Mouse (Mus musculus) gastrocnemius, postnatal 25 days (tissue): ENCODE results near the gene Uqcc2. TPM values are rescaled to one million over a fixed set of nuclear protein-coding genes. Genes with fewer than 3 reads are reported as not detected.

Source experiments
- DNase-seq: peaks from one replicate; pipeline ENCODE4 v3.0.0; 2022
- microRNA-seq, 2 experiments: library from miRNA; unstranded; fragments of <30 nt; microRNA quantifications; one replicate each; pipeline ENCODE4 v1.2.0; 2021; ENCODE audit warnings: borderline replicate concordance in 2 of 2
- total RNA-seq, 2 experiments: library from RNA; stranded (reverse); gene quantifications; 1 replicate in 1 of 2; 2 replicates in 1 of 2; pipeline ENCODE4 v1.2.3; 2021

Uqcc2 gene
- total RNA-seq, 2 experiments from 2014 or later: 356 to 366 TPM

GRCm38 (mm10) chr17:27074849-27075745, 58.6 kb downstream of the Uqcc2 start:
- DNase-seq: no peak

GRCm38 (mm10) chr17:27074236-27074635, 59.5 kb downstream of the Uqcc2 start:
- DNase-seq: no peak

- DNase-seq: no peak
Measured at GRCm38 (mm10) chr17:27073778-27074177, 59.9 kb downstream of the Uqcc2 start.

- no peak for DNase-seq
Measured at GRCm38 (mm10) chr17:27073126-27073525, 60.6 kb downstream of the Uqcc2 start.

Small RNA genes lying within 50 kb of the gene (microRNA-seq; reads per million reads assigned to microRNA genes)
- gene Mir7677: 0 reads per million in 2 experiments

Other genes starting within 250 kb of the Uqcc2 start
- gene Kifc5b, start 216.8 kb downstream of the Uqcc2 start, total RNA-seq: under 1 TPM; 0.31 to 0.56 TPM
- gene Phf1, start 200.9 kb downstream of the Uqcc2 start, total RNA-seq: 1 to 10 TPM; 5.1 to 5.9 TPM
- gene Cuta, start 194.3 kb downstream of the Uqcc2 start, total RNA-seq: 10 to 100 TPM; 83.7 to 87.0 TPM
- 1 to 10 TPM; 2.7 to 4.7 TPM for gene Syngap1, start 192.7 kb downstream of the Uqcc2 start, total RNA-seq
- under 1 TPM; 0.43 to 0.92 TPM for gene Zbtb9, start 160.7 kb downstream of the Uqcc2 start, total RNA-seq
- gene Bak1, start 104.9 kb downstream of the Uqcc2 start, total RNA-seq: 10 to 100 TPM; 16.9 to 21.0 TPM
- gene Itpr3, start 76.6 kb downstream of the Uqcc2 start, total RNA-seq: 1 to 10 TPM; 1.6 to 2.4 TPM
- 10 to 100 TPM; 73.4 to 94.9 TPM for gene Ip6k3, start 33.9 kb upstream of the Uqcc2 start, total RNA-seq
- 10 to 100 TPM; 18.0 to 21.8 TPM for gene Lemd2, start 70.6 kb upstream of the Uqcc2 start, total RNA-seq